Comparison of ENCODE assay signal across 9 mouse cellular contexts in the genomic region with DNA sequence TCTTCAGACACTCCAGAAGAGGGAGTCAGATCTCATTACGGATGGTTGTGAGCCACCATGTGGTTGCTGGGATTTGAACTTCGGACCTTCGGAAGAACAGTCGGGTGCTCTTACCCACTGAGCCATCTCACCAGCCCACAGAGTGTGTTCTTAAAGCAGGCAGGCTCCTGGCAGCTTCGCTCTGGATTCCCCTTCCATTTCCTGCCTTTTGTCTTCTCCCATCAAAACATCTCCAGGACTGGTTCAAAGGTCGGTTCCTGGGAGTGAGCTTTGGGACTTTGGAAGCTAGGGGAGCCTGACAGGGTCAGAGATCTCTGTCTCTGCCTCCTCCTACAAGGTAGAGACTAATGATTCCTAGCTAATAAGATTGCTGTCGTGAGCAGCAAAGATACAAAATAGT. TPM values are rescaled to one million over a fixed set of nuclear protein-coding genes. Genes with fewer than 3 reads are reported as not detected.
"Had no signal": no experiment of that assay in that cellular context is flagged by ENCODE, and none has a peak within 500 bp of the region (broad histone marks: within the 10 kb centered on the region; RNA-seq: fewer than 3 reads in every experiment).

No protein-coding gene starts in this region.

RNA-seq across cellular contexts. Expression of gene Cryaa, which starts 17.7 kb away (rescaled TPM):
- polyA plus RNA-seq: lung, embryonic 14.5 days; midbrain, embryonic 10.5 days; midbrain, embryonic 12.5 days; midbrain, embryonic 14.5 days; myocyte; neural tube, embryonic 11.5 days; neural tube, embryonic 13.5 days; small intestine, adult 2 months; stomach, embryonic 14.5 days had no signal
